Mouse (Mus musculus) adrenal gland, postnatal 25 days (tissue): ENCODE measurements around the gene Syt2. TPM values are rescaled to one million over a fixed set of nuclear protein-coding genes. Genes with fewer than 3 reads are reported as not detected.

Experiments used
- microRNA-seq, 2 experiments: library from miRNA; unstranded; fragments of <30 nt; microRNA quantifications; one replicate each; pipeline ENCODE4 v1.2.0; 2021
- total RNA-seq: library from RNA; stranded (reverse); gene quantifications from 2 replicates; pipeline ENCODE4 v1.2.3, GENCODE M21; 2021

The Syt2 gene
- total RNA-seq, 1 experiment from 2014 or later = 0.18 TPM

Small RNA genes lying within 50 kb of the gene (microRNA-seq; reads per million reads assigned to microRNA genes)
- gene Gm22232 = 0 reads per million in 2 experiments

Other genes starting within 250 kb of the Syt2 start
- gene Cyb5r1, start 241.1 kb upstream of the Syt2 start, total RNA-seq = 51.2 and 62.0 TPM in 2 replicates
- 129 and 132 TPM in 2 replicates for gene Adipor1, start 231.3 kb upstream of the Syt2 start, total RNA-seq
- gene Klhl12, start 191.1 kb upstream of the Syt2 start, total RNA-seq = 20.1 and 24.9 TPM in 2 replicates
- gene Rabif, start 152.0 kb upstream of the Syt2 start, total RNA-seq = 34.1 and 38.4 TPM in 2 replicates
- not detected in 2 replicates for gene Mgat4e, start 97.0 kb upstream of the Syt2 start, total RNA-seq
- gene Kdm5b, start 86.5 kb upstream of the Syt2 start, total RNA-seq = 45.5 and 55.4 TPM in 2 replicates